Comparison of ENCODE assay signal across 9 mouse cellular contexts in genomic region chr1:170200379-170200778, GRCm38 (mm10). TPM values are rescaled to one million over a fixed set of nuclear protein-coding genes. Genes with fewer than 3 reads are reported as not detected.
A peak's percentile ranks its signal among the peaks of the same experiment; 100 is the strongest.
DNase-seq lines count a peak whose midpoint lies in the region; ATAC-seq and TF ChIP-seq lines count a peak whose summit lies in the region.
"Had no signal": no experiment of that assay in that cellular context is flagged by ENCODE, and none has a peak within 500 bp of the region (broad histone marks: within the 10 kb centered on the region; RNA-seq: fewer than 3 reads in every experiment).

No protein-coding gene starts in this region.

- no peaks in the 10 kb centered on the region for H3K27me3 ChIP-seq in E14TG2a.4 (ENCODE audit: insufficient read depth, low read length)

- no peak overlapping the region for H3K27ac ChIP-seq in layer of hippocampus, adult 2 months

- H3K4me3 ChIP-seq in layer of hippocampus, adult 2 months: no peak overlapping the region
- H3K4me3 ChIP-seq in E14TG2a.4 (replicated peaks; ENCODE audit: low read length): no peak overlapping the region

- intact Hi-C loops in gastrocnemius, postnatal 14 days (cut with DNase I; ENCODE audit: low total_unique reads): no loop called here

- H3K36me3 ChIP-seq in E14TG2a.4 (ENCODE audit: insufficient read depth, low read length): peaks cover 85% of the 10 kb centered on the region

- peak; percentile 74 for TF ChIP-seq CTCF in layer of hippocampus, adult 2 months (conservative IDR thresholded peaks at IDR 0.05)
- 0 out of 2 replicates have a peak, but pooled peaks have one; percentile 5 for TF ChIP-seq CTCF in E14TG2a.4 (conservative IDR thresholded peaks at IDR 0.05; ENCODE audit: low read length)

- ATAC-seq in megakaryocyte-erythroid progenitor cell, adult 5-6 weeks (replicated peaks; ENCODE audit: low FRiP score, low TSS enrichment, poor library complexity, severe bottlenecking): peak; percentile 77

- no peaks in the 10 kb centered on the region for H3K4me1 ChIP-seq in E14TG2a.4 (replicated peaks; ENCODE audit: low read depth, low read length)

- peak; percentile 42 to 55 for DNase-seq in cerebellum, postnatal 10 days
- DNase-seq in cerebellum, adult 9-11 months: no peak
- DNase-seq in layer of hippocampus, adult 2 months (ENCODE audit: low spot score in 2 of 2): no peak
- DNase-seq in layer of hippocampus, adult 11-12 months (ENCODE audit: low spot score): no peak
- peak; percentile 14 for DNase-seq in gastrocnemius, postnatal 14 days
- no peak for DNase-seq in layer of hippocampus, postnatal 36 days

- H3K9me3 ChIP-seq in E14TG2a.4 (ENCODE audit: low read length): no peaks in the 10 kb centered on the region

RNA-seq across cellular contexts. Expression of gene Uhmk1, which starts 14.8 kb away (rescaled TPM):
- 100 to 1,000 TPM; 142 to 143 TPM for total RNA-seq in layer of hippocampus, adult 2 months (2021)
- 10 to 100 TPM; 10.2 to 10.4 TPM for total RNA-seq in gastrocnemius, postnatal 14 days (2021)
- total RNA-seq in megakaryocyte-erythroid progenitor cell, adult 5-6 weeks (2014; fragmentation: Nextera tagmentation): 35.4 and 48.3 TPM in 2 replicates
- total RNA-seq in megakaryocyte-erythroid progenitor cell, adult 5-6 weeks (2017): 55.7 and 57.4 TPM in 2 replicates
- 100 to 1,000 TPM; 143 to 157 TPM for total RNA-seq in layer of hippocampus, postnatal 36 days (2021)

RNA-seq across cellular contexts. Expression of gene Uap1, which starts 25.6 kb away (rescaled TPM):
- total RNA-seq in layer of hippocampus, adult 2 months (2021): 10 to 100 TPM; 51.4 to 56.0 TPM
- total RNA-seq in gastrocnemius, postnatal 14 days (2021): 10 to 100 TPM; 29.9 to 36.0 TPM
- 76.7 and 79.4 TPM in 2 replicates for total RNA-seq in megakaryocyte-erythroid progenitor cell, adult 5-6 weeks (2014; fragmentation: Nextera tagmentation)
- 86.8 and 184 TPM in 2 replicates for total RNA-seq in megakaryocyte-erythroid progenitor cell, adult 5-6 weeks (2017)
- total RNA-seq in layer of hippocampus, postnatal 36 days (2021): 10 to 100 TPM; 53.4 to 57.6 TPM

RNA-seq across cellular contexts. Expression of gene Sh2d1b2, which starts 32.2 kb away (rescaled TPM):
- not detected for total RNA-seq in layer of hippocampus, adult 2 months (2021)
- not detected for total RNA-seq in gastrocnemius, postnatal 14 days (2021)
- not detected in 2 replicates for total RNA-seq in megakaryocyte-erythroid progenitor cell, adult 5-6 weeks (2014; fragmentation: Nextera tagmentation)
- not detected in 2 replicates for total RNA-seq in megakaryocyte-erythroid progenitor cell, adult 5-6 weeks (2017)
- total RNA-seq in layer of hippocampus, postnatal 36 days (2021): not detected
- total RNA-seq: ES-E14 had no signal

Comparison
In these comparisons a context has a peak if more than half of its experiments do, and no peak if none do; other contexts are left out.
1. DNase-seq: peak in cerebellum, postnatal 10 days (2 of 2) and gastrocnemius, postnatal 14 days (single experiment); none in cerebellum, adult 9-11 months (single experiment), layer of hippocampus, adult 2 months (0 of 2), layer of hippocampus, adult 11-12 months (single experiment) and layer of hippocampus, postnatal 36 days (0 of 2).